Mouse (Mus musculus) intestine, postnatal 0 days (tissue): Measurements from ENCODE around the gene Pllp. TPM values are rescaled to one million over a fixed set of nuclear protein-coding genes. Genes with fewer than 3 reads are reported as not detected.

ENCODE experiments used
- ATAC-seq: fragments of 200-750 bp; cut with Nextera tagmentation; 2 replicates; pipeline ENCODE4 v1.8.0; 2017; ENCODE audit warnings: mild to moderate bottlenecking, moderate TSS enrichment, moderate library complexity
- H3K27ac ChIP-seq: fragments of 300-500 bp; sonication (generic); 2 replicates; pipeline ENCODE4 v1.5.1; 2014; ENCODE audit warnings: mild to moderate bottlenecking, low read depth, low read length, moderate library complexity
- H3K27me3 ChIP-seq: fragments of 300-500 bp; sonication (generic); replicated peaks from 2 replicates; pipeline ENCODE4 v1.6.1; 2014; ENCODE audit warnings: low read length, mixed read lengths; ENCODE audit not compliant: control insufficient read depth, insufficient read depth
- H3K36me3 ChIP-seq: fragments of 300-500 bp; sonication (generic); 2 replicates; pipeline ENCODE4 v1.6.1; 2014; ENCODE audit warnings: mild to moderate bottlenecking, moderate library complexity; ENCODE audit not compliant: control insufficient read depth, insufficient read depth
- H3K4me1 ChIP-seq: fragments of 300-500 bp; sonication (generic); replicated peaks from 2 replicates; pipeline ENCODE4 v1.6.1; 2014; ENCODE audit warnings: antibody characterized with exemption, low read length, mixed read lengths; ENCODE audit not compliant: control insufficient read depth, insufficient read depth
- H3K4me2 ChIP-seq: fragments of 300-500 bp; sonication (generic); replicated peaks from 2 replicates; pipeline ENCODE4 v1.6.1; 2014; ENCODE audit warnings: low read depth, mild to moderate bottlenecking, moderate library complexity
- H3K4me3 ChIP-seq: fragments of 300-500 bp; sonication (generic); 2 replicates; pipeline ENCODE4 v1.5.1; 2014; ENCODE audit warnings: low read depth, low read length
- H3K9ac ChIP-seq: fragments of 300-500 bp; sonication (generic); 2 replicates; pipeline ENCODE4 v1.6.1; 2014; ENCODE audit warnings: mild to moderate bottlenecking, low read depth, low read length
- H3K9me3 ChIP-seq: fragments of 300-500 bp; sonication (generic); 2 replicates; pipeline ENCODE4 v1.6.1; 2016; ENCODE audit warnings: mixed run types; ENCODE audit not compliant: control insufficient read depth
- CTCF ChIP-seq: sonication (generic); IDR thresholded peaks from 2 replicates; pipeline ENCODE4 v1.5.1; 2016; ENCODE audit warnings: low read depth, mild to moderate bottlenecking, control low read depth, antibody characterized with exemption, moderate library complexity
- WGBS: fragments of 180-500 bp; shearing (Covaris S2); extraction: QIAGEN DNeasy Blood & Tissue Kit; methylation state at CpG from one replicate; pipeline ENCODE4 v1.1.7; 2014; 5-methylcytosine and 5-hydroxymethylcytosine counted together
- polyA plus RNA-seq: library from polyadenylated mRNA; unstranded; fragments of >200 nt; fragmentation: Nextera tagmentation; extraction: Ambion mirVana; gene quantifications from 2 replicates; pipeline ENCODE4 v1.2.1, GENCODE M21; 2015

The Pllp gene
- polyA plus RNA-seq, 1 experiment from 2014 or later: 26.3 TPM

DNA sequence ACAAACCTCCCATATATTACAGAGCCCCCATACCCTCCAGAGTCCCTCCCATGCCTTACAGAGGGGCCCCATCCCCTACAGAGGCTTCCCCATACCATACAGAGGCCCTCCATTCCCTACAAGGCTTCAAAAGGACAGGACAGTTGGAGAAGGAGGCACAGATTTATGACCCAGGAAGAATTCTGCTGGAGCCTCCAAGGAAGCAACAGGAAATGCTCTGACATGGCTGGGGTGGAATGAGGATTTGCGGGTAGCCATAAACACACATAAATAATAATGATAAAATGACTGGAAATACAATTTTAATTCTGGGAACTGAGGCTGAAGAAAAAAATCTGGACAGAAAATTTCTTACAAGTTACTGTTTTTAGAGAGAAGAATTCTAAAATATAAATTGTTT, 20.8 kb upstream of the Pllp start:
- no peak for TF ChIP-seq CTCF
- H3K4me3 ChIP-seq: no peak overlapping the region
- no peak overlapping the region for H3K9ac ChIP-seq
- no peaks in the 10 kb centered on the region for H3K4me1 ChIP-seq
- no peak overlapping the region for H3K4me2 ChIP-seq
- no peaks in the 10 kb centered on the region for H3K9me3 ChIP-seq
- ATAC-seq: no peak
- no peaks in the 10 kb centered on the region for H3K27me3 ChIP-seq
- no peak overlapping the region for H3K27ac ChIP-seq
- WGBS: 61% methylated on average over 1 of the region's 1 CpGs
- H3K36me3 ChIP-seq: no peaks in the 10 kb centered on the region

DNA sequence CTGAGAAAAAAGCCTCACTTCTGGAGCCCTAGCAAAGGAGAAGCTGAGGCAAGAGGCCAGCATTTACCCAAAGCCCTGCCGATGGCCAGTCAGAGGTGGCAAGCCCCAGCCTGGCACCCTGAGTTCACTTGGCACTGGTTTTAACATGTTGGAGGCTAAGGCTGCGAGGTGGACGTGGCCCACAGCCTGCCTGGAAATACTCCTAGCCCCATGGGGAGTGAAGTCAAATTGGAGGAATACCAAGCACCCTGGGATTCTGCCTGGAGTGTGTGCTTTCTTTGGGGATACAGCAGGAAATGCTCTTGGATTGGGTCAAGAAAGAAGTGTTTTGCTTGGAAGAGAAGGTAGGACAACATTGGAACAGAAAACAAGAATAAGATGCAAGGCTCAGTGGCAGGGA, 19.8 kb upstream of the Pllp start:
- no peak for ATAC-seq
- 85% methylated on average over 3 of the region's 3 CpGs for WGBS
- H3K27me3 ChIP-seq: no peaks in the 10 kb centered on the region

DNA sequence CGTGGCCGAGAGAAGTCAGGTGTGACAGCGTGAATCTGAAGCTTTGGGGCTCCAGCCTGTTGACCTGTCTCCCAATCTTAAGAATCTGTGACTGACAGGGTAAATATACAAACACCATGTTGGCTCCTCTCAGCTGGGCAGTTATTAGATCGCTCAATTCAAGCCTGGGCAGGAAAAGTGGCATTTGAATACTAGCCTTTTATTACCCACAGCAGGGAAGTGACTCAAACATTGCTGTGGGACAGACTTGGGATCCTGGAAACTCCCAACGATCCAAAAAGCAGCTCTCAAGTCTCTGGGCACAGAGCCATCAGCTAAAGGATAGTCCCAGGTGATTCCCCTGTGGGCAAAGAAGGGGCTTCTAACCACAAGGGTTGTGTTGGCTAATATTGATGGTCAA, 18.5 kb upstream of the Pllp start:
- no peaks in the 10 kb centered on the region for H3K9me3 ChIP-seq
- H3K27ac ChIP-seq: no peak overlapping the region
- no peak for TF ChIP-seq CTCF
- H3K4me1 ChIP-seq: no peaks in the 10 kb centered on the region
- H3K36me3 ChIP-seq: no peaks in the 10 kb centered on the region
- no peak for ATAC-seq
- no peak overlapping the region for H3K9ac ChIP-seq
- WGBS: 41% methylated on average over 5 of the region's 5 CpGs
- no peak overlapping the region for H3K4me3 ChIP-seq
- no peaks in the 10 kb centered on the region for H3K27me3 ChIP-seq
- H3K4me2 ChIP-seq: no peak overlapping the region

More for the DNA sequence above, 19.8 kb upstream of the Pllp start:
- Histone ChIP-seq H3K36me3 (no peaks in the 10 kb centered on the region), H3K9ac (no peak overlapping the region), H3K4me1 (no peaks in the 10 kb centered on the region), H3K27ac (no peak overlapping the region), H3K9me3 (no peaks in the 10 kb centered on the region), H3K4me2 (no peak overlapping the region), H3K4me3 (no peak overlapping the region)
- TF ChIP-seq CTCF: no peak

DNA sequence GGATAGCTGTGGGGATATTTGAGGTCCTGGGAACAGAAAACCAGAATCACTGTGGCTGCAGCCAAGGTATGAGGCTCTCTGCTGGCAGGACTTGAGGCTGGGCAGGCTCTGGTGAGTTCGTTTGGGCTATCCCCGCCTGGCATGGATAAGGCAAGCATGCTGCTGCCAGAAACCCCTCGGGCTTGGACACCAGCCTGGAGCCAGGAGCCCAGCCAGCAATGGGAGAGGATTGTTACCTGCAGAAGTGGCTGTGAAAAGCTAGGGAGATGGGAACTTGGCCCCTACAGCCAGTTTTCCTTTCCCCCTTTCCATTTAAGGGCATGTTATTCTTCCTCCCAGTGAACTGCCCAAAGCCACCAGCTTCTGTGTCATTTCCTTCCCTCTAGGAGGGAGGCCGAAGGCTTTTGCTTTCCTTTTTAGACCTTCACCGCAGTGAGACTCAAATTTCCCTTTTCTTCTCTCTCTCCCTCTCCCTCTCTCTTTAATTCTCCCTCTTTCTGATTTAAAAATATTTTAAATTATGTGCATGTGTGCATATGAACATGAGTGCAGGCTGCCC, 15.2 kb upstream of the Pllp start:
- H3K9ac ChIP-seq: no peak overlapping the region
- no peaks in the 10 kb centered on the region for H3K36me3 ChIP-seq
- no peak overlapping the region for H3K4me2 ChIP-seq
- no peak overlapping the region for H3K4me3 ChIP-seq
- ATAC-seq: no peak
- H3K4me1 ChIP-seq: no peaks in the 10 kb centered on the region
- WGBS: 57% methylated on average over 5 of the region's 5 CpGs
- TF ChIP-seq CTCF: no peak
- H3K27ac ChIP-seq: no peak overlapping the region
- H3K9me3 ChIP-seq: no peaks in the 10 kb centered on the region
- no peaks in the 10 kb centered on the region for H3K27me3 ChIP-seq

DNA sequence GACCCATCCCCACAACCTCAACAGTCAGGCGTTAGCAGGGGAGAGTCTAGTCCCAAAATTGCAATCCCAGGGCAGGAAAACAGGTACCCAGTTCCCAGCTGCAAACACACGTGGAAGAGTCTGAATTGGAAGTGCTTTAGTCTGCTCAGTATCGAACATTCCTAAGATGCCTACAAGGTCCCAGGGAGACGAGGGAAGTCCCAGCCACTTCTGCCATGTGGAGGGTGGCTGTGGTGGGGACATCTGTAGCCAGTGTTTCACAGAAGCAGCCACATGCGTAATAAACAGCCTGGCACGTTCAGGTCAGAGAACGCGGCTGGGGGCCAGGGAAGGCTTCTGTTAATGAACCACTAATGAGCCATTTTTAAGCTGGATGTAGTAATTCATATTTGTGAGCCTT, 14.3 kb upstream of the Pllp start:
- no peaks in the 10 kb centered on the region for H3K27me3 ChIP-seq
- H3K36me3 ChIP-seq: no peaks in the 10 kb centered on the region
- H3K4me2 ChIP-seq: no peak overlapping the region
- no peak overlapping the region for H3K4me3 ChIP-seq
- H3K27ac ChIP-seq: no peak overlapping the region
- 55% methylated on average over 8 of the region's 8 CpGs for WGBS
- H3K9ac ChIP-seq: no peak overlapping the region
- no peak for ATAC-seq
- TF ChIP-seq CTCF: no peak
- no peaks in the 10 kb centered on the region for H3K4me1 ChIP-seq
- H3K9me3 ChIP-seq: no peaks in the 10 kb centered on the region

DNA sequence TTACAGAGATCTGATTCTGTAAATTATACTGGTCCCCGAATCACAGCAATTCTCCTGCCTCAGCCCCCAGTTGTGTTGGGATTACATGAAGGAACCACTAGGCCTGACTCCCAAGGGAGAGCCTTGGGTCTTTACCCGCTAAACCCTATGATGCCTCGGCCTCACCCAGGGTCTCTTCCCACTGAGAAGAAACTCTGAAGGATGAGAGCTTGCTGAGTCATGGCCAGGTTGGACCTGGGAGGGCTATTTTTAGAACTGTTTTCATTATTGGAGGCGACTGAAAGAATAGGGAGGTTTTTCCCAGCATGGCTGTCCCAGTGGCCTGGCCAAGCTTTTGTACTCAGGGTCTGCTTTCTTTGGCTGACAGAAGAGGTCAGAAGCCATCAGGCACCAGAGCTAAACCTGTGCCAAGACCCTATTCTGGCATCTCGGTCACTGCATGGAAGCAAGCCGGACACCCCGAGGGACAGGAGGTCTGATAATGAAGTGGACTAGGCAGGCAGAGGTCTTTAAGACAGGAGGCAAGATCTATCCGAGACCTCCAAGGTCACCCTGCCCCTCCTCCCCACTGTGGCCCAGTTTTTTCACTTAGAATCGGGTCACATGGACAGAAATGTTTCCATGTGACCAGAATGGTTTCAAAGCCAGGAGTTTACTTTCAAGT, 10.8 kb upstream of the Pllp start:
- ATAC-seq: no peak
- no peaks in the 10 kb centered on the region for H3K4me1 ChIP-seq
- H3K27me3 ChIP-seq: no peaks in the 10 kb centered on the region
- no peak overlapping the region for H3K9ac ChIP-seq
- H3K27ac ChIP-seq: no peak overlapping the region
- 66% methylated on average over 9 of the region's 9 CpGs for WGBS
- H3K4me2 ChIP-seq: no peak overlapping the region
- no peak overlapping the region for H3K4me3 ChIP-seq
- no peaks in the 10 kb centered on the region for H3K9me3 ChIP-seq
- TF ChIP-seq CTCF: no peak
- H3K36me3 ChIP-seq: no peaks in the 10 kb centered on the region
